Mouse (Mus musculus) neural tube, embryonic 12.5 days (tissue): ENCODE measurements around the gene Zfand3. TPM values are rescaled to one million over a fixed set of nuclear protein-coding genes. Genes with fewer than 3 reads are reported as not detected.

Source experiments
- ATAC-seq: fragments of 200-750 bp; cut with Nextera tagmentation; 2 replicates; pipeline ENCODE4 v1.8.0; 2017; ENCODE audit warnings: low read depth, mild to moderate bottlenecking, moderate TSS enrichment, moderate library complexity; ENCODE audit not compliant: low FRiP score
- H3K27ac ChIP-seq: fragments of 300-500 bp; sonication (generic); 2 replicates; pipeline ENCODE4 v1.5.1; 2016
- H3K27me3 ChIP-seq: fragments of 300-500 bp; sonication (generic); replicated peaks from 2 replicates; pipeline ENCODE4 v1.6.1; 2016; ENCODE audit warnings: mild to moderate bottlenecking
- H3K36me3 ChIP-seq: fragments of 300-500 bp; sonication (generic); 2 replicates; pipeline ENCODE4 v1.6.1; 2016; ENCODE audit warnings: mild to moderate bottlenecking
- H3K4me1 ChIP-seq: fragments of 300-500 bp; sonication (generic); 2 replicates; pipeline ENCODE4 v1.6.1; 2016
- H3K4me2 ChIP-seq: fragments of 300-500 bp; sonication (generic); replicated peaks from 2 replicates; pipeline ENCODE4 v1.6.1; 2016; ENCODE audit warnings: mild to moderate bottlenecking
- H3K4me3 ChIP-seq: fragments of 300-500 bp; sonication (generic); 2 replicates; pipeline ENCODE4 v1.5.1; 2016
- H3K9ac ChIP-seq: fragments of 300-500 bp; sonication (generic); 2 replicates; pipeline ENCODE4 v1.6.1; 2016; ENCODE audit warnings: mild to moderate bottlenecking
- H3K9me3 ChIP-seq: fragments of 300-500 bp; sonication (generic); 2 replicates; pipeline ENCODE4 v1.6.1; 2016; ENCODE audit warnings: mild to moderate bottlenecking
- WGBS: fragments of 180-500 bp; shearing (Covaris S2); methylation state at CpG from one replicate; pipeline ENCODE4 v1.1.7; 2016; 5-methylcytosine and 5-hydroxymethylcytosine counted together
- polyA plus RNA-seq: library from polyadenylated mRNA; unstranded; fragments of >200 nt; fragmentation: Nextera tagmentation; extraction: Ambion mirVana; gene quantifications from 2 replicates; pipeline ENCODE4 v1.2.1, GENCODE M21; 2016

Gene Zfand3
- polyA plus RNA-seq, 1 experiment from 2014 or later, result 88.4 TPM

DNA sequence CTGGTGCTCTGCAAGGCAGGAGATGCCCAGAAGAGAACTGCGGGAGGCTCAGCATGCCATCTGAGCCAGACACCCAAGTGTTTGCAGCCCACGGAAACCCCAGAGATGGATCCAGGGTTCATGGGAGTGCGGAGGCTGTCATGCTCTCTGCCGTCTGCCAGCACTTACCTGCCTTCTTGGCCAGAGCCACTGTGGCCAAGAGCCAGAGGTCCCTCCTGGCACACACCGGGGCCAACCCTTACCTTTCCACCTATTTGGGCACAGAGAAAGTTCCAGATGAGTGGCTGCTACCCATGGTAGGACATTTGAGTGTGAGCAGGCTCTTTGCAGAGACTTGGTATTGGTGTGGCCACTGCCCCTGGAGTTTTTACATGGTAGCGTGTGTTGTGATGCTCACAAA is 206.4 kb downstream of the Zfand3 start:
- H3K4me1 ChIP-seq, result peaks cover 15% of the 10 kb centered on the region
- ATAC-seq, result no peak
- H3K9me3 ChIP-seq, result no peaks in the 10 kb centered on the region
- WGBS, result 96% methylated on average over 6 of the region's 6 CpGs
- no peak overlapping the region for H3K9ac ChIP-seq
- H3K27ac ChIP-seq, result no peak overlapping the region
- H3K4me3 ChIP-seq, result no peak overlapping the region
- H3K27me3 ChIP-seq, result no peaks in the 10 kb centered on the region
- no peak overlapping the region for H3K4me2 ChIP-seq
- H3K36me3 ChIP-seq, result peaks cover 32% of the 10 kb centered on the region

DNA sequence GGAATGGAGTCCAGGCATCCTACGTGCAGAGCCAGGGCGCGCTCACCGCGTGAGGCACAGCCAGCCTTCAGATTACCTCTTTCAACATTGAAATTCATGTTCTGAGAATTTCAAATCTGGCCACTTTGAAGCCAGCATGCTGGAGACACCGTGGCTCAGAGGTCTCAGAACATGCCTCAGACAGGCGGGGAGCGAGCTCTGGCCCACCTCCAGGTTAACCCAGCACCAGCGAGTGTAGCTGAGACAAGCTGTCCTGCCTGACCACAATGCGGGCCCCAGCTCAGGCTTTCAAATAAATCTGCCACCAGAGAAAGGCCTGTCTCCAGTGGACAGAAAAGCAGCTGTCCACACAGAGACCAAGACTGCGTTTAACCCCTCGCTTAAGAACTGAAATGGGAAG is 208.1 kb downstream of the Zfand3 start:
- ATAC-seq, result no peak
- Histone ChIP-seq H3K27ac (no peak overlapping the region), H3K36me3 (peaks cover 30% of the 10 kb centered on the region), H3K4me2 (no peak overlapping the region), H3K4me3 (no peak overlapping the region), H3K9me3 (no peaks in the 10 kb centered on the region), H3K4me1 (peaks cover 18% of the 10 kb centered on the region), H3K9ac (no peak overlapping the region), H3K27me3 (no peaks in the 10 kb centered on the region)
- WGBS, result 77% methylated on average over 12 of the region's 12 CpGs

DNA sequence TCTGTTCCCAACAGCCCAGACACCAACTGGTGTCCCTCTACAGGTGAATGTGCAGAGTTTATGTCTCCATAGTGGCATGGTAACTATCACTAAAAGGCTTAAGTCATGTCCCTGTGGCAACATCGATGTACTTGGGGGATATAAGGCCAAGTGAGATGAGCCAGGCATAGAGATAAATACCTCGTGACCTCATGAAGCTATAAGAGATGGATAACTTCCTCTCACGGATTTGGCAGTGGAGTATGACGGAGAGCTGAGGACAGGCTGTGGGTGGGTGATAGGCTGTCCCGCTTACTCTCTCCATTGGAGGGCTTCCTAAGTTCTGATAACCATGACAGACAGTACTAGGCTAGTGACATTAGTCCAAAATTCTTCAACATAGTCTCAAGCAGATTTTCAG is 208.8 kb downstream of the Zfand3 start:
- Histone ChIP-seq H3K27me3 (no peaks in the 10 kb centered on the region), H3K9me3 (no peaks in the 10 kb centered on the region), H3K4me1 (peaks cover 18% of the 10 kb centered on the region), H3K27ac (no peak overlapping the region), H3K36me3 (peaks cover 29% of the 10 kb centered on the region), H3K9ac (no peak overlapping the region), H3K4me2 (no peak overlapping the region), H3K4me3 (no peak overlapping the region)
- 92% methylated on average over 5 of the region's 5 CpGs for WGBS
- ATAC-seq, result no peak

DNA sequence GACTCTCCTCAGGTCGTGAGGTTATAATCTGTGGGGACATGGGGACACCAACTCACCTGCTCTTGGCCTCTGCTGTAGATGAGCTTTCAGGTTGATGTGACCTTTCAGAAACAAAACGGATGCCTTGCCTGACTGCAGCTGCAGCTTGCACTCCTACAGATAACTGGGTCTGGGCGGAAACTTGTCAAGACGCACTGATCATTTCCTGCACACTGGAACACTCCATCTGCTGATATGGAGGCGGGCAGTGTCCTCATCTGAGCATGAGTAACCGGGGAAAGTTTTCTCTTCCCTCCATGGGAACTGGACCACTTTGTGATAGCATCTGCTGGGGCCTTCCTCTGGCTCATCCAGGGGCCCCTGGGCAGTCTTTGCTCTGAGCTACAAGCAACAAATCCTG is 209.9 kb downstream of the Zfand3 start:
- no peak for ATAC-seq
- WGBS, result 90% methylated on average over 6 of the region's 6 CpGs
- no peak overlapping the region for H3K27ac ChIP-seq
- no peaks in the 10 kb centered on the region for H3K27me3 ChIP-seq
- no peak overlapping the region for H3K4me3 ChIP-seq
- peaks cover 28% of the 10 kb centered on the region for H3K36me3 ChIP-seq
- H3K9me3 ChIP-seq, result no peaks in the 10 kb centered on the region
- no peak overlapping the region for H3K9ac ChIP-seq
- no peak overlapping the region for H3K4me2 ChIP-seq
- peaks cover 18% of the 10 kb centered on the region for H3K4me1 ChIP-seq

DNA sequence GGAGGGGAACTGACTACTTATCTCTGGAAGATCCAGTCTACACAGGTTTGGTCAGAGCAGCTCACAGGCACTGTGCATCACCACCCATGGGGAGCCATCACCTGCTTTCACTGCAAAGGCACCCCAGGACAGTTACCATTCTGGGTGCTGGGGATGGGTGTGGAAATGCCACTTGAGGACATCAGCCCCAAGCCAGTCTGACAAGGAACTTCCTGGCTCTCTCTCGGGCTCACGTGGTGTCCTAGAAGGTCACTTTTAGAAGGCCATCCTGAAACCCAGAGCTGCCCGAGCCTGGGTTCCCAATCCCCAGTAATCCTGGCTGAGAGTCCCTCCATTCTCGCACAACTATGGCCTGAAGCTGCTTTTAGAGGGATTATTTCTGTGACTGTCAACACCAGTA is 211.2 kb downstream of the Zfand3 start:
- no peaks in the 10 kb centered on the region for H3K9me3 ChIP-seq
- no peak overlapping the region for H3K4me3 ChIP-seq
- WGBS, result 80% methylated on average over 4 of the region's 4 CpGs
- H3K27ac ChIP-seq, result no peak overlapping the region
- H3K36me3 ChIP-seq, result peaks cover 28% of the 10 kb centered on the region
- no peak overlapping the region for H3K9ac ChIP-seq
- peaks cover 18% of the 10 kb centered on the region for H3K4me1 ChIP-seq
- H3K27me3 ChIP-seq, result no peaks in the 10 kb centered on the region
- ATAC-seq, result no peak
- no peak overlapping the region for H3K4me2 ChIP-seq

DNA sequence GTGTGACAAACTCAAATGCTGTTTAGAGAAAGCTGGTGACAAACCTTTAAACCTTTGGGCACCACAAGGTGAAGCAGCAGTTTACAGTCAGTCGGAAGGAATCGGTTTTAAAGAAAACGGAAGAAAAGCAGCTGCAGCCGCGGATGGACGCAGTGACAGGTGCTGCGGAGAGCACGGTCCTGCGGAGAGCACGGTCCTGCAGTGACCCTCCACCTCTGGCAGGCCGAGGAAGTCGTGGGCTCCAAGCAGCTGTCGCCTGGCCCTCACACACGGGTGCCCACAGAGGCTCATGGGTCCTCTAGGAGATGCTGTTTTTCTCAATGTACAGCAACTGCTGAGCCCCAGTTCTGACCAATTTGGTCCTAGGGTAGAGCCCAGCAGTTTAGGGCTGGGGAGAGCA is 217.1 kb downstream of the Zfand3 start:
- WGBS, result 78% methylated on average over 14 of the region's 14 CpGs
- Histone ChIP-seq H3K4me1 (peaks cover 44% of the 10 kb centered on the region), H3K4me3 (no peak overlapping the region), H3K9me3 (no peaks in the 10 kb centered on the region), H3K9ac (no peak overlapping the region), H3K27me3 (no peaks in the 10 kb centered on the region), H3K27ac (no peak overlapping the region), H3K4me2 (no peak overlapping the region), H3K36me3 (peaks cover 21% of the 10 kb centered on the region)
- no peak for ATAC-seq

DNA sequence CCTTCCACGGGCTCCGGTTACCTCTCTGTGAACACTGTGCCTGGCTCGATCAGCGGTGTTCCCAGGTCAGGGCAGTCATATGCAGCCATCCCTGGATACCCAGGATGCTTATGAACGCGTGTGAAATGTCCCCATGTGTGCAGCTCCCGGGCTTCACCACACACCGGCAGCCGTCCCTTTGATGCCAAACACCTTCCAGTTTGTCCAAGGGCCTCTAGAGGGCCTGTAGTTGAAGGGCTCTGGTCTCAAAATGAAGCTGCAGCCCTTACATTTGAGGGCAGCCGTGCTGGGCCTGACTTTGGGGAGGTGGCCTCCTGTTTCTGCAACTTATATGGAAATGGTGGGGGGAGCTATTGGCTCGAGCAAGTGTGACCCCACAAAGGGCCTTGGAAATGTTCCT is 217.8 kb downstream of the Zfand3 start:
- no peak for ATAC-seq
- WGBS, result 71% methylated on average over 11 of the region's 11 CpGs
- no peak overlapping the region for H3K27ac ChIP-seq
- H3K4me1 ChIP-seq, result peaks cover 44% of the 10 kb centered on the region
- H3K36me3 ChIP-seq, result peaks cover 21% of the 10 kb centered on the region
- no peaks in the 10 kb centered on the region for H3K27me3 ChIP-seq
- H3K9ac ChIP-seq, result no peak overlapping the region
- H3K9me3 ChIP-seq, result no peaks in the 10 kb centered on the region
- H3K4me2 ChIP-seq, result no peak overlapping the region
- no peak overlapping the region for H3K4me3 ChIP-seq

DNA sequence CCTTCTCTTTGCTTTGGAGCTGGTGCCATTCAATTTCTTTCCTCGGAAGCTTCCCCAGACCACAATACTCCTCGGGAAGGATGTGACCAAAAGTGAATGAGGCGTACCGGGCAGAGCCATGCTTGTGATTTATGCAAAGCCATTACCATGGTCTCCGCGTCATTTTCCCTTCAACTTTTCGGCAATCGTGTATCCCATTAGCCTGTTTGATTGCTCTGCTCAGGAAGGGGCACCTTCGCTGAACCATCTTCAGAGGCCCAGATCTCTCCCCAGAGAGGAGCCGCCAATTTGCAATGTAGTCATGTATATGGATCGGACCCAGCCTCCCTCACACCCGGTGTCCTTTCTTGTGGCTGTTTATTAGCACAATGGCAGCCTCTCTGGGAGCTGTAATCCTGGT is 218.3 kb downstream of the Zfand3 start:
- peaks cover 44% of the 10 kb centered on the region for H3K4me1 ChIP-seq
- H3K36me3 ChIP-seq, result peaks cover 21% of the 10 kb centered on the region
- no peak overlapping the region for H3K27ac ChIP-seq
- ATAC-seq, result 0 out of 2 replicates have a peak, but pooled peaks have one; percentile 22
- 34% methylated on average over 12 of the region's 12 CpGs for WGBS
- H3K4me3 ChIP-seq, result no peak overlapping the region
- H3K9ac ChIP-seq, result no peak overlapping the region
- no peaks in the 10 kb centered on the region for H3K9me3 ChIP-seq
- no peaks in the 10 kb centered on the region for H3K27me3 ChIP-seq
- no peak overlapping the region for H3K4me2 ChIP-seq

DNA sequence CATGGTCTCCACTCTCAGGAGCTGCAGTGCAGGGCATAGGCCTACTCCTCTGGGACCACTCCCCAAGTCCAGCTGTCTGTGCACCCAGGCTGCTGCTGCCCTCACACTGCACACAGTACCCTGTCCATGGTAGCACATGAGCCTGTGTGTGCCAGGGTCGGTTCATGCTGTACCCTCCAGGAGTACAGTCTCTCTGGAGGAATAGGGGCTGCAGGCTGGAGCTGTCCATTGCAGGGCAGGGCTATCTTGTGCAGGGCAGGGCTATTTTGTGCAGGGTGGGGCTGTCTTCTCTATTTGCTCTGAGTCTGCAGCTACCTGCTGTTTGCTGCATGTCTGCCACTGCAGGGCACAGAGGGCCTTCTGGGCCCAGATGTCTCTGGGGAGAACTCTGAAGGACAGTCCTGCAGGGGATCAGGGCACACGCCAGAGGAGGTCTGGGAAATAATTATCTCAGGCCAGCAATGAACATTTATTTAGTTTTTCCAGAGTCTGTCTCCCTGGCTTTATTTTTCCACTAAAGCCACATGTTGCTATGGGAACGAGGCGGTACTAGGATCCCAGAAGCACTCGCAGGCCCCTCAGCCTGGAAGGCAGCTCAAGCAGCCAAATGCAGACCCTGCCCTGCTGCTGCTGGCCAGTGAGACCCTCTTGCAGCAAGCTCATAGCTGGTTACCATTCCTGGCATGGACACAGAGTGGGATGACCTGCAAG is 220.7 kb downstream of the Zfand3 start:
- H3K27ac ChIP-seq, result no peak overlapping the region

DNA sequence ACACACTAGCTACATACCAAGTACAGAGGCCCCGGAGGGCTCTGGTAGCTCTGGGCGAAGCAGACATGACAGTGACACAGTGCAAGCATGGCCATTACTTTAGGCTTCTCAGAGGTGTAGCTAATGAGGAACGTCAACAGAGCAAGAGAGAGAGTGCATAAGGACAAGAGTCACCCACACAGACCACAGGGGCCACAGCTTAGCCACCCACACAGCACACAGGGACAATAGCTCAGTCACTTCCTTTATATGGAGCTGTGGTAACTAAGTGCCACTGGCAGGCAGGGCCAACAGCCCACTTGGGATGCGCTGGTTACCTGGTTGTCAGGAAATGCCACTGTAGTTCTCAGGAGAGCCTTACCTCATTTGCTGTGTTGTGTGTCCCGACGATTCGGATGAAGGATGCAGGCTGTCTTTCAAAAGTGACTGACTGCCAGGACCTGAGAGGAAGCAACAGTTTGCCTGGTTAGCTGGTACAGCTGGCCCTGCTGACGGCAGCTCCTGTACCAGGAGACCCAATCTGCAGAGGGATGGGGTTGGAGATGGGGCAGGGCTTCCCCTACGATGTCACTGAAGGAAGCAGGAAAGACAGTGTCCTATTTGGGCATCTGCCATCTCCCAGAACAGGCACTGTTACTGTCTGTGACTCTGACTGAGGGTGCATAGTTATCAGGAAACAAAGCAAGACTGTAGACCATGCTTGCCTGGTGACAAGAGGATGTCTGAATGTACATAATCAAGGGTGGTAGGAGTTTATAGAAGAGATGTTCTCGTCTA is 224.1 kb downstream of the Zfand3 start:
- no peak for ATAC-seq
- Histone ChIP-seq H3K4me3 (no peak overlapping the region), H3K9me3 (no peaks in the 10 kb centered on the region), H3K27me3 (no peaks in the 10 kb centered on the region), H3K27ac (no peak overlapping the region), H3K36me3 (no peaks in the 10 kb centered on the region), H3K4me1 (peaks cover 41% of the 10 kb centered on the region), H3K4me2 (no peak overlapping the region), H3K9ac (no peak overlapping the region)
- WGBS, result 88% methylated on average over 10 of the region's 10 CpGs

More for the DNA sequence above, 220.7 kb downstream of the Zfand3 start:
- peaks cover 54% of the 10 kb centered on the region for H3K4me1 ChIP-seq
- 37% methylated on average over 5 of the region's 5 CpGs for WGBS
- ATAC-seq, result no peak
- no peaks in the 10 kb centered on the region for H3K27me3 ChIP-seq
- no peak overlapping the region for H3K4me2 ChIP-seq
- 0 out of 2 replicates have a peak, but pooled peaks cover 1% of the 10 kb centered on the region for H3K36me3 ChIP-seq
- H3K9me3 ChIP-seq, result no peaks in the 10 kb centered on the region
- no peak overlapping the region; the same call in 1 of the 2 replicates for H3K9ac ChIP-seq
- no peak overlapping the region for H3K4me3 ChIP-seq

DNA sequence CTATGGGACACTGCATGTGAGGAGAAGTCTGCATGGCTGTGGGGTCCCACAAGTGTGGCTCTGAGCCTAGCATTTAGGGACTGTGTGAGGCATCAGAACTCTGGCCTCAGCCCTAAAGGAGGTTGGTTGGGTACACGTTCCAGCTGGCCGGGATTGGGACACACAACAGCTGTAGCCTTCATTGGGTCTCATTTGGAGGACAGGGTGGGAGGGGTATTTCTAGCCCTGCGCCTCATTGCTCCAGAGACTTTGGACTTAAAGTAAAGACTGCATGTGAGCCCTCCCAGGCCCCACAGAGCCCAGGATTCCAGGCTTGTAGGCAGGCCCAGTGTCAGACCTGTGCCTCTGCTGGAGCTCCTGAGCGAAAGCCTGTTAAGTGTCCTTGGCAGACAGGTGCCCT is 225.9 kb downstream of the Zfand3 start:
- no peak overlapping the region for H3K4me3 ChIP-seq
- no peaks in the 10 kb centered on the region for H3K27me3 ChIP-seq
- H3K9ac ChIP-seq, result no peak overlapping the region
- no peak overlapping the region for H3K4me2 ChIP-seq
- H3K9me3 ChIP-seq, result no peaks in the 10 kb centered on the region
- no peak for ATAC-seq
- H3K4me1 ChIP-seq, result peaks cover 33% of the 10 kb centered on the region
- 85% methylated on average over 4 of the region's 4 CpGs for WGBS
- H3K27ac ChIP-seq, result no peak overlapping the region
- H3K36me3 ChIP-seq, result no peaks in the 10 kb centered on the region

DNA sequence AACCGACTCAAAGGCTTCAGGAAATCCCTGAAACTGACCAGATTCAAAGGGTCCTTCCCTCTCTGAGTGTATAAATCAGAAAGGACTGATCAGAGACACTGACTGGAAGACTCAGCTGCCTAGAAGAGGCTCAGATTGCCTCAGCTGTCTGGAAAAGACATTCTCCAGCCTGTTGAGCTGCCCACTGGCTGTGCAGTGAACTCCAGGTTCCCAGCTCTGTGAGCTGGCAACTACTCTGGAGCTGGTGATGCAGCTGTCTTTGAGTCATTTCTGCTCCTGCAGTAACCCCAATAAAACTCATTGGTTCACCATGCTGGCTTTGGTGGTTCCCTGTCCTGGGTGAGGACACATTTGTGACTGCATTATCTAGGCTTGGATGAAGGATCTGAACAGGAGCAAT is 226.9 kb downstream of the Zfand3 start:
- Histone ChIP-seq H3K4me1 (peaks cover 32% of the 10 kb centered on the region), H3K4me3 (no peak overlapping the region), H3K9ac (no peak overlapping the region), H3K4me2 (no peak overlapping the region), H3K9me3 (no peaks in the 10 kb centered on the region), H3K27ac (no peak overlapping the region), H3K27me3 (no peaks in the 10 kb centered on the region), H3K36me3 (no peaks in the 10 kb centered on the region)
- WGBS, result 86% methylated on average over 1 of the region's 1 CpGs
- no peak for ATAC-seq
